Mouse (Mus musculus): ENCODE results near the gene Magi2. TPM values are rescaled to one million over a fixed set of nuclear protein-coding genes. Genes with fewer than 3 reads are reported as not detected.

The Magi2 gene
- polyA plus RNA-seq, 1 experiment: 52.8 TPM

DNA sequence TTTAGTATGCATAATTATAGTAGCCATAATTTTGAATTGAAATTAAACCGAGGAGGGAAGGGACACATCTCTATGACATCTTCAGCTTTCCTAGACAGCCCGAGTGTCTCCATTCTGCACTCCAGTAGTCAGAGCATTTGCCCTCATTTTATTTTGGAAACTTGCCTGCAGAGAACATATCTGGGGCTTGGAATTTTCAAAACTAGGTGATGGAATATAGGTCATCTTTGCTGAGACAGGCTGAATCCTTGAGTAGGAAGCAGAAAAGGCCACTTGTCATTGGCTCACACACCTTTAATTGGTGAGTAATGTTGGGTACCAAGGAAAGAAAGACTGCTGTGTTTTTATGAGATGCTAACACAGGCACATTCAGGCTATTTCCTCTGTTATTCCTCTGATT is 724.3 kb downstream of the Magi2 start:
- H3K27ac ChIP-seq (ENCODE audit: insufficient read depth, low read length): no peak overlapping the region
- no peak for TF ChIP-seq CTCF (IDR thresholded peaks at IDR 0.05; ENCODE audit: extremely low read depth, insufficient read depth, low read length)
- no peak for TF ChIP-seq POLR2A (IDR thresholded peaks at IDR 0.05; ENCODE audit: extremely low read depth, insufficient read depth, low read length)
- H3K4me1 ChIP-seq (ENCODE audit: control insufficient read depth, insufficient read depth, low read length): peaks cover 2% of the 10 kb centered on the region; the same call in 1 of the 2 replicates
- no peak overlapping the region for H3K4me3 ChIP-seq (ENCODE audit: insufficient read depth, low read length)

DNA sequence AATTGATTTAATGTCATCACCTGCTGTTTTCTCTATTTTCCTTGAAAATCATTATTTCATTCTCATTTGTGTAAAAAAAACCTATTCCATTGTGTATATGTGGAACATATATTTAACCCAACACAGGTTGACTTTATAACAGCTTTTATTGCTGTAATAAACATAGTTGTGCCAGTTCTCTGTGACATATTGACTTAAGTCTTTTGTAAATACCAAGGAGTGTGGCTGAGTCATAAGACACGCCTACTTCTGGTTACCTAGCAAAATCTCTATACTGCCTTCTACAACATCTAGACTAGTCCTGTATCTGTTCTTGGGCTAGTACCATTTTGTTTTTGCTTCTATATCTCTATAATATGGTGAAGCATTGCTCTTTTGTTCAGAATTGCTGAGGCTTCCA is 737.3 kb downstream of the Magi2 start:
- no peak for TF ChIP-seq CTCF (IDR thresholded peaks at IDR 0.05; ENCODE audit: extremely low read depth, insufficient read depth, low read length)
- TF ChIP-seq POLR2A (IDR thresholded peaks at IDR 0.05; ENCODE audit: extremely low read depth, insufficient read depth, low read length): no peak
- Histone ChIP-seq H3K4me1 (ENCODE audit: control insufficient read depth, insufficient read depth, low read length) (no peaks in the 10 kb centered on the region), H3K27ac (ENCODE audit: insufficient read depth, low read length) (no peak overlapping the region)

DNA sequence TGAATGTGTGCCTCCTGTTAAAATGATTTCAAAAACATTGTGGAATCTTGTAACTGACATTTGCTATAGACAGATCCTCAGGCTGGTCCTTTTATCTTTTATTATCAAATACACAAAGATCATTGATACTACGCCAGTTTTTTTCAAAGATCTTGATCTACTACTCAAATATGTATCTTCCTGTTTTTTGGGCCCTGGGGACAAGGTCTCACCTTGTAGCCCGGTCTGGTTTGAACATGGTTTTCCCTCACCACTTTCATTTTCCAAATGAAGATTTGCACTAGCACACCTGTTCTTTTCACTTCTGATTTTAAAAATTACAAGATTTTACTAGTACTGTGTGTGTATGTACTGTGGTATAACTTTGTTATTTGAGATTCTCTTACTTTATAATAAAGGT is 745.9 kb downstream of the Magi2 start:
- Histone ChIP-seq H3K4me1 (ENCODE audit: control insufficient read depth, insufficient read depth, low read length) (peaks cover 1% of the 10 kb centered on the region; the same call in 1 of the 2 replicates), H3K4me3 (ENCODE audit: insufficient read depth, low read length) (no peak overlapping the region), H3K27ac (ENCODE audit: insufficient read depth, low read length) (no peak overlapping the region)
- TF ChIP-seq POLR2A (IDR thresholded peaks at IDR 0.05; ENCODE audit: extremely low read depth, insufficient read depth, low read length) (no peak), CTCF (IDR thresholded peaks at IDR 0.05; ENCODE audit: extremely low read depth, insufficient read depth, low read length) (no peak)

More for the DNA sequence above, 737.3 kb downstream of the Magi2 start:
- no peak overlapping the region for H3K4me3 ChIP-seq (ENCODE audit: insufficient read depth, low read length)

GRCm38 (mm10) chr5:19973852-19974251 is 747.0 kb downstream of the Magi2 start:
- H3K4me3 ChIP-seq (ENCODE audit: insufficient read depth, low read length): no peak overlapping the region
- no peak for TF ChIP-seq CTCF (IDR thresholded peaks at IDR 0.05; ENCODE audit: extremely low read depth, insufficient read depth, low read length)
- TF ChIP-seq POLR2A (IDR thresholded peaks at IDR 0.05; ENCODE audit: extremely low read depth, insufficient read depth, low read length): no peak
- H3K27ac ChIP-seq (ENCODE audit: insufficient read depth, low read length): no peak overlapping the region
- H3K4me1 ChIP-seq (ENCODE audit: control insufficient read depth, insufficient read depth, low read length): peaks cover 1% of the 10 kb centered on the region; the same call in 1 of the 2 replicates

DNA sequence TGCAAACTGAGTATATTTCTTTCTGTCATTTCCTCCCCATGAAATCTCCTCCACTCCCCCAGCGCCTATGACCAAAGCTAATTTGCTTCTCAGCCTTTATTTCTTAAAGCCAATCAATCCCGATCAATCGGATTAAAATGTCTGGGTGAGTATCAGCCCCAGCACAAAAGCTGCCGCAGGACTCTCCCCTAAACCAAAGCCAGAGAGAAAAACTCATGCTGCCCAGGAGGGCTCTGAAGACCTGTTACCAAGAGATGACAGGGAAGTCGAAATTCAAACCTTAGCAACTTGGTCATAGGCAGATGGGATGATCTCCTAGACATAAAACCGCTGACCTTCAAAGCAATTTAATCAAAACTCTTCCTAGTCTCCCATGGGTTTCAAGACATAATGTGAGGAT is 754.7 kb downstream of the Magi2 start:
- TF ChIP-seq CTCF (IDR thresholded peaks at IDR 0.05; ENCODE audit: extremely low read depth, insufficient read depth, low read length) (no peak), POLR2A (IDR thresholded peaks at IDR 0.05; ENCODE audit: extremely low read depth, insufficient read depth, low read length) (no peak)
- Histone ChIP-seq H3K4me3 (ENCODE audit: insufficient read depth, low read length) (no peak overlapping the region), H3K4me1 (ENCODE audit: control insufficient read depth, insufficient read depth, low read length) (peaks cover 1% of the 10 kb centered on the region), H3K27ac (ENCODE audit: insufficient read depth, low read length) (no peak overlapping the region)

GRCm38 (mm10) chr5:19982031-19982430 is 755.2 kb downstream of the Magi2 start:
- Histone ChIP-seq H3K4me3 (ENCODE audit: insufficient read depth, low read length) (no peak overlapping the region), H3K4me1 (ENCODE audit: control insufficient read depth, insufficient read depth, low read length) (peaks cover 1% of the 10 kb centered on the region), H3K27ac (ENCODE audit: insufficient read depth, low read length) (no peak overlapping the region)
- TF ChIP-seq CTCF (IDR thresholded peaks at IDR 0.05; ENCODE audit: extremely low read depth, insufficient read depth, low read length): no peak
- no peak for TF ChIP-seq POLR2A (IDR thresholded peaks at IDR 0.05; ENCODE audit: extremely low read depth, insufficient read depth, low read length)

GRCm38 (mm10) chr5:19999486-19999885 is 772.6 kb downstream of the Magi2 start:
- Histone ChIP-seq H3K27ac (ENCODE audit: insufficient read depth, low read length) (no peak overlapping the region), H3K4me1 (ENCODE audit: control insufficient read depth, insufficient read depth, low read length) (peaks cover 2% of the 10 kb centered on the region; the same call in 1 of the 2 replicates), H3K4me3 (ENCODE audit: insufficient read depth, low read length) (no peak overlapping the region)
- TF ChIP-seq POLR2A (IDR thresholded peaks at IDR 0.05; ENCODE audit: extremely low read depth, insufficient read depth, low read length) (no peak), CTCF (IDR thresholded peaks at IDR 0.05; ENCODE audit: extremely low read depth, insufficient read depth, low read length) (no peak)

DNA sequence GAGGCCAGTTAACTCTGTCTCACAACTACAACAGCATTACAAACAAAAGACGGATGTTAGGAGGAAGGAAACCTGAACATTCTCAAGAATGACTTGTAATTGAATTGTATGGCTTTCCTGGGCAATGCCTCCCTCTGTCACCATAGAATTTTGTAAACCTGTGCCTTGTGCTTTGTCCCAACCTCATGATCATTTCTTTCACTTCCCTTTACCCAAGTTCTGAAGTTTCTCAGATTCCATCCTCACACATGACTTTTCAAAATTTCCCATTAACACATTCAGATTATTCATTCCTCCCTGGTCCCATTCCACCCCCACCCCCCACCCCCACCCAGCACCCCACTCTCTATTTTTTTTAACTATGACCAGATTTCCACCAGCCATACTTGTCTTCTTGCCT is 773.1 kb downstream of the Magi2 start:
- Histone ChIP-seq H3K4me1 (ENCODE audit: control insufficient read depth, insufficient read depth, low read length) (peaks cover 2% of the 10 kb centered on the region; the same call in 1 of the 2 replicates), H3K4me3 (ENCODE audit: insufficient read depth, low read length) (no peak overlapping the region), H3K27ac (ENCODE audit: insufficient read depth, low read length) (no peak overlapping the region)
- no peak for TF ChIP-seq POLR2A (IDR thresholded peaks at IDR 0.05; ENCODE audit: extremely low read depth, insufficient read depth, low read length)
- TF ChIP-seq CTCF (IDR thresholded peaks at IDR 0.05; ENCODE audit: extremely low read depth, insufficient read depth, low read length): no peak

GRCm38 (mm10) chr5:20006616-20007015 is 779.8 kb downstream of the Magi2 start:
- no peaks in the 10 kb centered on the region; the same call in 1 of the 2 replicates for H3K4me1 ChIP-seq (ENCODE audit: control insufficient read depth, insufficient read depth, low read length)
- H3K27ac ChIP-seq (ENCODE audit: insufficient read depth, low read length): no peak overlapping the region
- no peak for TF ChIP-seq POLR2A (IDR thresholded peaks at IDR 0.05; ENCODE audit: extremely low read depth, insufficient read depth, low read length)
- TF ChIP-seq CTCF (IDR thresholded peaks at IDR 0.05; ENCODE audit: extremely low read depth, insufficient read depth, low read length): no peak
- no peak overlapping the region for H3K4me3 ChIP-seq (ENCODE audit: insufficient read depth, low read length)

DNA sequence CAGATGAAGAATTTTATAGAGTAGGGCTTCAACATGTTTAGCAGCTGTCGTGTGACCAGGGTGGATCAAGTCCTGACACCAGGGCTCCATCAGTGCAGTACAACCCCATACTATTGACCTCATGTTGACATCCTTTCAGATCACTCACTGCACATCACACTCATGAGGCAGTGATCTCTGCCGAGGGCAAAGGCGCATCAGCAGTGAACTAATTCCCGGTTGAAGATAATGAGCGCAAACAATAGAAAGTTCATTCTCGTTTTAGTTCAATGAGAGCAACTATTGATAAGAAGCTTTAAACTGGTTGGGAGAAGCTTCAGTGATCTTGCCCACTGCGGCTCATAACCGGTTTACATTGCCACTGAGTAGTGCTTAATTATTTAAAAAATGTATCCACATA is 780.4 kb downstream of the Magi2 start:
- H3K27ac ChIP-seq (ENCODE audit: insufficient read depth, low read length): no peak overlapping the region
- no peak overlapping the region for H3K4me3 ChIP-seq (ENCODE audit: insufficient read depth, low read length)
- no peak for TF ChIP-seq POLR2A (IDR thresholded peaks at IDR 0.05; ENCODE audit: extremely low read depth, insufficient read depth, low read length)
- TF ChIP-seq CTCF (IDR thresholded peaks at IDR 0.05; ENCODE audit: extremely low read depth, insufficient read depth, low read length): no peak
- no peaks in the 10 kb centered on the region; the same call in 1 of the 2 replicates for H3K4me1 ChIP-seq (ENCODE audit: control insufficient read depth, insufficient read depth, low read length)
